Mouse (Mus musculus) olfactory bulb, adult 2 months (tissue): ENCODE results near the gene Prkag2.

Experiments used
- CTCF ChIP-seq: fragments of 200-500 bp; IDR thresholded peaks from 2 replicates; pipeline ENCODE4 v1.5.1; 2012; ENCODE audit warnings: low read depth, mild to moderate bottlenecking, low read length, moderate library complexity; ENCODE audit not compliant: insufficient read depth
- POLR2A ChIP-seq: fragments of 200-500 bp; IDR thresholded peaks from 2 replicates; pipeline ENCODE4 v1.6.1; 2012; ENCODE audit warnings: mild to moderate bottlenecking, low read depth, low read length, moderate library complexity; ENCODE audit not compliant: insufficient read depth

- TF ChIP-seq CTCF (no peak), POLR2A (no peak)
These were observed 101.1 kb downstream of the Prkag2 start for GRCm38 (mm10) chr5:24999351-24999750.
